Mouse (Mus musculus) hindbrain, postnatal 0 days (tissue): Measurements from ENCODE around the gene Myo18a. TPM values are rescaled to one million over a fixed set of nuclear protein-coding genes. Genes with fewer than 3 reads are reported as not detected.

Experiments
- ATAC-seq: fragments of 200-750 bp; cut with Nextera tagmentation; 2 replicates; pipeline ENCODE4 v1.8.0; 2017; ENCODE audit warnings: mild to moderate bottlenecking, moderate TSS enrichment, moderate library complexity
- DNase-seq: peaks from one replicate; pipeline ENCODE4 v3.0.0-alpha.2; 2015; ENCODE audit warnings: low spot score
- H3K27ac ChIP-seq: fragments of 300-500 bp; sonication (generic); 2 replicates; pipeline ENCODE4 v1.5.1; 2014; ENCODE audit warnings: mild to moderate bottlenecking
- H3K27me3 ChIP-seq: fragments of 300-500 bp; sonication (generic); 2 replicates; pipeline ENCODE4 v1.6.1; 2014; ENCODE audit warnings: low read length, mixed read lengths; ENCODE audit not compliant: insufficient read depth
- H3K36me3 ChIP-seq: fragments of 300-500 bp; sonication (generic); 2 replicates; pipeline ENCODE4 v1.6.1; 2014; ENCODE audit warnings: low read length, mixed read lengths; ENCODE audit not compliant: insufficient read depth
- H3K4me1 ChIP-seq: fragments of 300-500 bp; sonication (generic); 2 replicates; pipeline ENCODE4 v1.6.1; 2014; ENCODE audit warnings: antibody characterized with exemption, low read length, mixed read lengths; ENCODE audit not compliant: insufficient read depth
- H3K4me2 ChIP-seq: fragments of 300-500 bp; sonication (generic); 2 replicates; pipeline ENCODE4 v1.6.1; 2014; ENCODE audit warnings: low read depth, mild to moderate bottlenecking, low read length, moderate library complexity, mixed read lengths
- H3K4me3 ChIP-seq: fragments of 300-500 bp; sonication (generic); 2 replicates; pipeline ENCODE4 v1.5.1; 2014; ENCODE audit warnings: low read length
- H3K9ac ChIP-seq: fragments of 300-500 bp; sonication (generic); replicated peaks from 2 replicates; pipeline ENCODE4 v1.6.1; 2014; ENCODE audit warnings: mild to moderate bottlenecking, low read length, moderate library complexity, mixed read lengths
- H3K9me3 ChIP-seq: fragments of 300-500 bp; sonication (generic); 2 replicates; pipeline ENCODE4 v1.6.1; 2016; ENCODE audit warnings: low read length, mixed read lengths
- CTCF ChIP-seq: IDR thresholded peaks from 2 replicates; pipeline ENCODE4 v1.5.1; 2016; ENCODE audit warnings: antibody characterized with exemption, control low read depth, low read depth
- WGBS: fragments of 180-500 bp; shearing (Covaris S2); extraction: QIAGEN DNeasy Blood & Tissue Kit; methylation state at CpG from one replicate; pipeline ENCODE4 v1.1.7; 2014; 5-methylcytosine and 5-hydroxymethylcytosine counted together
- polyA plus RNA-seq: library from polyadenylated mRNA; unstranded; fragments of >200 nt; fragmentation: Nextera tagmentation; extraction: Ambion mirVana; gene quantifications from 2 replicates; pipeline ENCODE4 v1.2.1, GENCODE M21; 2015
- total RNA-seq: library from RNA; depleted of rRNA; stranded (reverse); fragments of >200 nt; gene quantifications from 2 replicates; pipeline ENCODE4 v1.2.3, GENCODE M21; 2014

Myo18a gene
- total and polyA plus RNA-seq, 2 experiments from 2014 or later: 28.2 to 64.6 TPM

DNA sequence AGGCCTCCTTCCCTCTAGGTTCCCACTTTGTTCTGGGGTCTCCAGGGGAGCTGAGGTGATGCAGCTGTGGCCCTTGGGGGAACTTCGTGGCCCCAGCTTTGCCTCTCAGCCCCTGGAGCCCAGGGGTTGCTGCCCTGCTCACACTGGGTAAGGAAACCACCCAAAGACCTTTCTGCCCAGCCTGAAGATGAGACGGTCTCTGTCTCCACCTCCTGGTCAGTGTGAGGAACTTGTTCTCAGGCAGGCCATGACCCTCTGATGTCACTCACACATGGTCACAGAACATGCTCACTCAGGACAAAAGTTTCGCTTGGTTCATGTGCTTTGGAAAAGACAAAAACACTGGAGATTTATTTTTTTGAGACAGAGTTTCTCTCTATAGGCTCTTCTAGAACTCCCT is 53.0 kb downstream of the Myo18a start:
- no peak overlapping the region for H3K27ac ChIP-seq
- DNase-seq (peak; percentile 84), ATAC-seq (peak; percentile 76)
- H3K4me2 ChIP-seq: no peak overlapping the region
- H3K9ac ChIP-seq: no peak overlapping the region
- H3K4me3 ChIP-seq: no peak overlapping the region
- TF ChIP-seq CTCF: peak; percentile 96
- H3K9me3 ChIP-seq: no peaks in the 10 kb centered on the region
- H3K27me3 ChIP-seq: no peaks in the 10 kb centered on the region
- H3K36me3 ChIP-seq: peaks cover 23% of the 10 kb centered on the region; the same call in 1 of the 2 replicates
- H3K4me1 ChIP-seq: no peaks in the 10 kb centered on the region
- WGBS: 23% methylated on average over 3 of the region's 3 CpGs

DNA sequence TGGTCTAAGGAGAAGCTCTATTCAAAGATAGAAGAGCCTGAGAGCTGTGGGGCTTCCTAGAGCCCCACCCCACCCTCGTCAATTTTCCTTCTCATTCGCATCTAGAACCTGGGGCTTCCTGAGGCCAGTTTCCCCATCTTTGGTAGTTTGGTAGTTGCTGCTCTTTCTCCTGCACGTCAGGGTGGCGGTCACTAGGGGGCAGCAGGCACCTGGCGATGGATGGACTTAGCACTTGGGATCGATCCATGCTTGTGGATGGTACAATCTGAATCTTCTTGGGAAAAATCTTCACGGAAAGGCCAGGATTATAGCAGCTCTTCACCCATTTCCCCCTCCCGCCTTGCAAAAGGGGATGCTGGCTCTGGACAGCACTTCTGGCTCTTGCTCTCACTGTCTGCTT is 58.6 kb downstream of the Myo18a start:
- Histone ChIP-seq H3K4me3 (no peak overlapping the region), H3K9ac (no peak overlapping the region), H3K27me3 (no peaks in the 10 kb centered on the region), H3K27ac (peak overlapping the region; percentile 37; the same call in 1 of the 2 replicates), H3K36me3 (peaks cover 46% of the 10 kb centered on the region; the same call in 1 of the 2 replicates), H3K4me2 (no peak overlapping the region), H3K4me1 (peaks cover 10% of the 10 kb centered on the region), H3K9me3 (no peaks in the 10 kb centered on the region)
- 16% methylated on average over 8 of the region's 8 CpGs for WGBS
- no peak for ATAC-seq
- TF ChIP-seq CTCF: peak; percentile 67
- no peak for DNase-seq

GRCm38 (mm10) chr11:77822781-77823180 is 59.7 kb downstream of the Myo18a start:
- peak; percentile 80 for DNase-seq
- Histone ChIP-seq H3K4me1 (peaks cover 10% of the 10 kb centered on the region), H3K4me3 (no peak overlapping the region), H3K4me2 (no peak overlapping the region), H3K9ac (no peak overlapping the region), H3K9me3 (no peaks in the 10 kb centered on the region), H3K36me3 (peaks cover 45% of the 10 kb centered on the region; the same call in 1 of the 2 replicates), H3K27ac (no peak overlapping the region), H3K27me3 (no peaks in the 10 kb centered on the region)
- 0 out of 2 replicates have a peak, but pooled peaks have one; percentile 11 for ATAC-seq
- 17% methylated on average over 7 of the region's 7 CpGs for WGBS
- TF ChIP-seq CTCF: peak; percentile 92

DNA sequence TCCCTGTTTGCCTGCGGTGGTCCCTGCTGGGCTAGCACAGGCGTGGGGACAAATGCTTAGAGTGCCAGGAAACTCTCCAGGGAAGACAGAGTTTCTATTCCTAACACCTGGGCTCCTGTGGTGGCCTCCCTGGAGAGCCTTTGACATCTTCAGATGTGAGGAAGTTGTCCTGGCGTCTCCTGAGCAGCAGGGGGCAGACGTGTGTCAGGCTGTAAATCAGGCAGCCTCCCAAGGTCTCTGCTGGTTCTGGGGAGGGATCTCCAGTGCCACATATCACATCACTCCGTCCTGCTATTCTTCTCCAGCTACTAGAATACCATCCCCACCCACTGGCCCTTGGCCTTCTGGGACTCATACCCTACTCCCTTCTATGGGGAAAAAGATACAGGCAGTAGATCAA is 62.8 kb downstream of the Myo18a start:
- no peak for ATAC-seq
- peak overlapping the region; percentile 12; the same call in 1 of the 2 replicates for H3K27ac ChIP-seq
- no peaks in the 10 kb centered on the region for H3K27me3 ChIP-seq
- H3K9me3 ChIP-seq: no peaks in the 10 kb centered on the region
- peak; percentile 88 for TF ChIP-seq CTCF
- H3K4me3 ChIP-seq: no peak overlapping the region
- DNase-seq: peak; percentile 90
- H3K9ac ChIP-seq: no peak overlapping the region
- 3% methylated on average over 5 of the region's 5 CpGs for WGBS
- no peak overlapping the region for H3K4me2 ChIP-seq
- H3K4me1 ChIP-seq: peaks cover 15% of the 10 kb centered on the region
- H3K36me3 ChIP-seq: peaks cover 26% of the 10 kb centered on the region; the same call in 1 of the 2 replicates

DNA sequence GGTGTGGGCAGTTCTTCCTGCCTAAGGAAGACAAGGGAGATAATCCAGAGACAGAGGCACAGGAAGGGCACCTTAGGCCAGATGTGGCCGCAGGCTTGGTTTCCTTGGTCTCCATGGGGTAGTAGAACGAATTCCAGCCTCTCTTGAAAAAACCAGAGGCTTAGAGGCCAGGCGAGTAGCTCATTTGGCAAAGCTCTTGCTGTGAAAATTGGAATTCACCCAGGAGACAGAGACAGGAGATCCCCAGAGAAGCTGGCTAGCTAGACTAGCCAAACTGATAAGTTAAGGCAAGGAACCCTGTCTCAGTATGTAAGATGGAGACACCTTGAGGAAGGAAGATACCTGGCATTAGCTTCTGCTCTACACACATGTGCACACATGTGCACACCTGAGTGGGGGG is 63.3 kb downstream of the Myo18a start:
- no peak for TF ChIP-seq CTCF
- Histone ChIP-seq H3K27ac (peak overlapping the region; percentile 12; the same call in 1 of the 2 replicates), H3K9ac (no peak overlapping the region), H3K4me2 (no peak overlapping the region), H3K4me3 (no peak overlapping the region), H3K27me3 (no peaks in the 10 kb centered on the region), H3K36me3 (peaks cover 23% of the 10 kb centered on the region; the same call in 1 of the 2 replicates), H3K4me1 (peaks cover 15% of the 10 kb centered on the region), H3K9me3 (no peaks in the 10 kb centered on the region)
- 33% methylated on average over 3 of the region's 3 CpGs for WGBS
- ATAC-seq (no peak), DNase-seq (no peak)

- H3K27ac ChIP-seq: no peak overlapping the region
- peak; percentile 61 for ATAC-seq
- H3K4me2 ChIP-seq: no peak overlapping the region
- H3K9ac ChIP-seq: no peak overlapping the region
- no peaks in the 10 kb centered on the region for H3K27me3 ChIP-seq
- peak; percentile 91 for DNase-seq
- H3K4me3 ChIP-seq: no peak overlapping the region
- peaks cover 15% of the 10 kb centered on the region for H3K4me1 ChIP-seq
- WGBS: 51% methylated on average over 18 of the region's 18 CpGs
- peak; percentile 100 for TF ChIP-seq CTCF
- H3K36me3 ChIP-seq: peaks cover 25% of the 10 kb centered on the region; the same call in 1 of the 2 replicates
- H3K9me3 ChIP-seq: no peaks in the 10 kb centered on the region
These were observed 64.4 kb downstream of the Myo18a start for GRCm38 (mm10) chr11:77827241-77827995.

DNA sequence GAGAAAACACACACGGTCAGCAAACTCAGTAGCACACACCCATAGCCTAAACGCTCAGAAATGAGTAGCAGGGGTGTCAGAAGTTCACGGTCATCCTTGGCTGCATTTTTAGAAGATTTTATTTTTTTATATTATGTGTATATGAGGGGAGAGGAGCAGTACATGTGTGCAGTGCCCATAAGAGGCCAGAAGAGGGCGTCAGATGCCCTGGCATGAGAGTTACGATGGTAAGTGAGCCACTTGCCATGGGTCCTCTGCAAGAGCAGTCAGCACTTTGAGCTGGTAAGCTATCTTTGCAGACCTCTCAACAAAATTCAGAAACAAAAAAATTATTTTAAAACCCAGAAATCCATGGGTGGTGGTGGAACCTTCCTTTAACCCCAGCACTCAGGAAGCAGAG is 65.1 kb downstream of the Myo18a start:
- no peak overlapping the region for H3K27ac ChIP-seq
- peaks cover 15% of the 10 kb centered on the region for H3K4me1 ChIP-seq
- H3K36me3 ChIP-seq: peaks cover 28% of the 10 kb centered on the region; the same call in 1 of the 2 replicates
- no peak overlapping the region for H3K9ac ChIP-seq
- no peak overlapping the region for H3K4me3 ChIP-seq
- ATAC-seq (no peak), DNase-seq (no peak)
- no peaks in the 10 kb centered on the region for H3K27me3 ChIP-seq
- 88% methylated on average over 5 of the region's 5 CpGs for WGBS
- no peak overlapping the region for H3K4me2 ChIP-seq
- no peaks in the 10 kb centered on the region for H3K9me3 ChIP-seq
- TF ChIP-seq CTCF: peak; percentile 54
